ENCODE assay signal across 9 mouse cellular contexts in genomic region chr13:32866484-32866883, GRCm38 (mm10). TPM values are rescaled to one million over a fixed set of nuclear protein-coding genes. Genes with fewer than 3 reads are reported as not detected.
DNase-seq lines count a peak whose midpoint lies in the region; ATAC-seq and TF ChIP-seq lines count a peak whose summit lies in the region.
"Had no signal": no experiment of that assay in that cellular context is flagged by ENCODE, and none has a peak within 500 bp of the region (broad histone marks: within the 10 kb centered on the region; RNA-seq: fewer than 3 reads in every experiment).

No protein-coding gene starts in this region.

- WGBS in heart, embryonic 12.5 days: 5% methylated on average over 9 of the region's 9 CpGs
- 5% methylated on average over 9 of the region's 9 CpGs for WGBS in midbrain, postnatal 0 days

- no peak for ATAC-seq in heart, embryonic 12.5 days (ENCODE audit: insufficient number of reproducible peaks, low FRiP score)
- peak; percentile 85 for ATAC-seq in midbrain, postnatal 0 days (ENCODE audit: low FRiP score)

- H3K9ac ChIP-seq in heart, embryonic 12.5 days: no peak overlapping the region
- H3K9ac ChIP-seq in midbrain, postnatal 0 days (replicated peaks; ENCODE audit: low read length, poor library complexity, severe bottlenecking): no peak overlapping the region
- H3K9ac ChIP-seq: stomach, embryonic 15.5 days had no signal

- intact Hi-C loops in left cerebral cortex, postnatal 36 days (cut with DNase I): no loop called here

- H3K4me3 ChIP-seq in heart, embryonic 12.5 days: no peak overlapping the region
- no peak overlapping the region for H3K4me3 ChIP-seq in midbrain, postnatal 0 days (ENCODE audit: low read depth, low read length)
- H3K4me3 ChIP-seq: stomach, embryonic 15.5 days had no signal

- H3K4me1 ChIP-seq in heart, embryonic 12.5 days (replicated peaks): no peaks in the 10 kb centered on the region; the same call in 1 of the 2 replicates
- H3K4me1 ChIP-seq in midbrain, postnatal 0 days (ENCODE audit: insufficient read depth, low read length): no peaks in the 10 kb centered on the region
- H3K4me1 ChIP-seq: stomach, embryonic 15.5 days had no signal

- H3K27ac ChIP-seq in heart, embryonic 12.5 days (ENCODE audit: poor library complexity, severe bottlenecking): no peak overlapping the region
- H3K27ac ChIP-seq in midbrain, postnatal 0 days (ENCODE audit: low read depth, low read length): no peak overlapping the region
- H3K27ac ChIP-seq: stomach, embryonic 15.5 days had no signal

- H3K36me3 ChIP-seq in heart, embryonic 12.5 days: no peaks in the 10 kb centered on the region
- H3K36me3 ChIP-seq in midbrain, postnatal 0 days (ENCODE audit: insufficient read depth, low read length): no peaks in the 10 kb centered on the region
- H3K36me3 ChIP-seq: stomach, embryonic 15.5 days had no signal

- H3K4me2 ChIP-seq in heart, embryonic 12.5 days: no peak overlapping the region
- H3K4me2 ChIP-seq in midbrain, postnatal 0 days (ENCODE audit: low read depth, low read length, poor library complexity, severe bottlenecking): no peak overlapping the region
- H3K4me2 ChIP-seq: stomach, embryonic 15.5 days had no signal

- no peaks in the 10 kb centered on the region for H3K9me3 ChIP-seq in heart, embryonic 12.5 days (replicated peaks)
- no peaks in the 10 kb centered on the region for H3K9me3 ChIP-seq in midbrain, postnatal 0 days (ENCODE audit: low read length)
- H3K9me3 ChIP-seq: stomach, embryonic 15.5 days had no signal

- TF ChIP-seq CTCF in midbrain, postnatal 0 days (IDR thresholded peaks at IDR 0.05): peak; percentile 89

- peak; percentile 55 to 85 for DNase-seq in heart, adult 18-20 months
- DNase-seq in cerebellum, postnatal 36 days: peak; percentile 65 to 68
- peak; percentile 63 to 71 for DNase-seq in gastrocnemius, adult 8-10 months (ENCODE audit: low spot score in 2 of 2)
- peak; percentile 27 for DNase-seq in kidney, adult 11 months
- peak; percentile 67 to 70 for DNase-seq in left cerebral cortex, postnatal 36 days (ENCODE audit: low spot score in 2 of 2)
- peak; percentile 85 for DNase-seq in midbrain, postnatal 0 days (ENCODE audit: low spot score)
- DNase-seq in spleen, postnatal 36 days (ENCODE audit: low spot score in 2 of 2): peak; percentile 53 to 73

- no peaks in the 10 kb centered on the region for H3K27me3 ChIP-seq in heart, embryonic 12.5 days (replicated peaks)
- no peaks in the 10 kb centered on the region for H3K27me3 ChIP-seq in midbrain, postnatal 0 days (ENCODE audit: insufficient read depth, low read length)
- H3K27me3 ChIP-seq: stomach, embryonic 15.5 days had no signal

RNA-seq across cellular contexts. Expression of gene Serpinb1a, which starts 15.5 kb away (rescaled TPM):
- 1 to 10 TPM; 2.9 to 4.7 TPM for total RNA-seq in heart, adult 18-20 months (2021)
- polyA plus RNA-seq in heart, embryonic 12.5 days (2016; fragmentation: Nextera tagmentation; extraction: Ambion mirVana): 6.1 and 7.6 TPM in 2 replicates
- 1 to 10 TPM; 1.7 to 3.9 (median 3.1) TPM for total RNA-seq in gastrocnemius, adult 8-10 months (2022)
- 1 to 10 TPM; 2.2 to 4.4 TPM for total RNA-seq in left cerebral cortex, postnatal 36 days (2021)
- 2.0 and 4.3 TPM in 2 replicates for total RNA-seq in midbrain, postnatal 0 days (2014; rRNA removed)
- polyA plus RNA-seq in midbrain, postnatal 0 days (2015; fragmentation: Nextera tagmentation; extraction: Ambion mirVana): 4.3 and 4.9 TPM in 2 replicates

RNA-seq across cellular contexts. Expression of gene Serpinb1c, which starts 31.5 kb away (rescaled TPM):
- total RNA-seq in heart, adult 18-20 months (2021): 1 to 10 TPM; 1.3 to 3.5 TPM
- polyA plus RNA-seq in heart, embryonic 12.5 days (2016; fragmentation: Nextera tagmentation; extraction: Ambion mirVana): 0.26 TPM in 1 of 2 replicates, not detected in the other
- total RNA-seq in gastrocnemius, adult 8-10 months (2022): 1 to 10 TPM; 1.2 to 3.9 (median 2.1) TPM
- total RNA-seq in left cerebral cortex, postnatal 36 days (2021): under 1 TPM in 1 of 2 experiments, not detected in 1; 0.43 TPM
- 0.82 TPM in 1 of 2 replicates, not detected in the other for total RNA-seq in midbrain, postnatal 0 days (2014; rRNA removed)
- polyA plus RNA-seq in midbrain, postnatal 0 days (2015; fragmentation: Nextera tagmentation; extraction: Ambion mirVana): not detected in 2 replicates
- polyA plus RNA-seq: stomach, embryonic 15.5 days had no signal

Comparison
In these comparisons a context has a peak if more than half of its experiments do, and no peak if none do; other contexts are left out.
1. DNase-seq: peak in every context shown above with its lines; median percentile 85 in midbrain, postnatal 0 days; 70 in heart, adult 18-20 months; 68 in left cerebral cortex, postnatal 36 days; 67 in gastrocnemius, adult 8-10 months; 66 in cerebellum, postnatal 36 days; 63 in spleen, postnatal 36 days; 27 in kidney, adult 11 months.